Mouse (Mus musculus) small intestine, adult 2 months (tissue): ENCODE data around the gene Rer1.

Source experiments
- CTCF ChIP-seq: fragments of 200-500 bp; IDR thresholded peaks from 2 replicates; pipeline ENCODE4 v1.5.1; 2012; ENCODE audit warnings: low read depth, mild to moderate bottlenecking, control low read depth, inconsistent platforms, low read length, moderate library complexity, mixed read lengths; ENCODE audit not compliant: insufficient replicate concordance, insufficient read length; ENCODE audit errors: extremely low read depth
- POLR2A ChIP-seq: fragments of 200-500 bp; IDR thresholded peaks from 2 replicates; pipeline ENCODE4 v1.6.1; 2012; ENCODE audit warnings: low read depth, mild to moderate bottlenecking, control low read depth, inconsistent platforms, low read length, moderate library complexity

GRCm38 (mm10) chr4:155126602-155127372 is 40.6 kb upstream of the Rer1 start:
- TF ChIP-seq CTCF = no peak
- no peak for TF ChIP-seq POLR2A
